Mouse (Mus musculus) MEL (cell line): ENCODE data around the gene Pgm2. TPM values are rescaled to one million over a fixed set of nuclear protein-coding genes. Genes with fewer than 3 reads are reported as not detected.

ENCODE experiments used
- DNase-seq: peaks from one replicate; pipeline ENCODE4 v3.0.0; 2011; ENCODE audit warnings: low read depth, low spot score
- H3K27ac ChIP-seq: 2 replicates; pipeline ENCODE4 v1.5.1; 2012; ENCODE audit warnings: low read depth, mild to moderate bottlenecking, control low read depth, low read length, moderate library complexity; ENCODE audit not compliant: control insufficient read depth
- H3K27me3 ChIP-seq, 2 experiments: fragments of 150-350 bp in 1 of 2; sonication (generic) in 1 of 2; 2 replicates each; pipeline ENCODE4 v1.6.1; 2012; ENCODE audit warnings: low read length in 2 of 2, mild to moderate bottlenecking in 2 of 2, improper control_type of control experiment in 1 of 2, moderate library complexity in 1 of 2; ENCODE audit not compliant: insufficient read depth in 2 of 2, control insufficient read depth in 1 of 2
- H3K36me3 ChIP-seq, 2 experiments: 2 replicates each; pipeline ENCODE4 v1.6.1; 2012 to 2014; ENCODE audit warnings: low read length in 2 of 2, improper control_type of control experiment in 1 of 2, inconsistent platforms in 1 of 2, mild to moderate bottlenecking in 1 of 2; ENCODE audit not compliant: insufficient read depth in 2 of 2, control insufficient read depth in 1 of 2
- H3K4me1 ChIP-seq, 2 experiments: fragments of 150-350 bp in 1 of 2; sonication (generic) in 1 of 2; 2 replicates each; pipeline ENCODE4 v1.6.1; 2012; ENCODE audit warnings: low read length in 2 of 2, improper control_type of control experiment in 1 of 2, mild to moderate bottlenecking in 1 of 2; ENCODE audit not compliant: insufficient read depth in 2 of 2, control insufficient read depth in 1 of 2
- H3K4me3 ChIP-seq, 2 experiments: fragments of 150-350 bp in 1 of 2; sonication (generic) in 1 of 2; 2 replicates each; pipeline ENCODE4 v1.5.1; 2012; ENCODE audit warnings: low read depth in 2 of 2, low read length in 2 of 2, mild to moderate bottlenecking in 2 of 2, moderate library complexity in 2 of 2, control low read depth in 1 of 2, improper control_type of control experiment in 1 of 2; ENCODE audit not compliant: control insufficient read depth in 1 of 2, insufficient read depth in 1 of 2
- H3K79me2 ChIP-seq: 2 replicates; pipeline ENCODE4 v1.6.1; 2012; ENCODE audit warnings: mild to moderate bottlenecking, low read length, moderate library complexity; ENCODE audit not compliant: control insufficient read depth, poor library complexity, insufficient read depth
- H3K9ac ChIP-seq: 2 replicates; pipeline ENCODE4 v1.6.1; 2012; ENCODE audit warnings: low read depth, mild to moderate bottlenecking, control low read depth, low read length, moderate library complexity; ENCODE audit not compliant: control insufficient read depth, poor library complexity, severe bottlenecking
- H3K9me3 ChIP-seq: fragments of 150-350 bp; sonication (generic); replicated peaks from 2 replicates; pipeline ENCODE4 v1.6.1; 2012; ENCODE audit warnings: mild to moderate bottlenecking, low read length, improper control_type of control experiment, moderate library complexity; ENCODE audit not compliant: insufficient read depth
- CHD1 ChIP-seq: IDR thresholded peaks from 2 replicates; pipeline ENCODE4 v1.6.1; 2012; ENCODE audit warnings: low read depth, mild to moderate bottlenecking, inconsistent platforms, low read length, improper control_type of control experiment
- CHD2 ChIP-seq: IDR thresholded peaks from 2 replicates; pipeline ENCODE4 v1.6.1; 2011; ENCODE audit warnings: low read length, improper control_type of control experiment
- CTCF ChIP-seq, 3 experiments: IDR thresholded peaks in 2 of 3; conservative IDR thresholded peaks in 1 of 3; 2 replicates each; pipeline ENCODE4 v1.5.1; 2011 to 2012; ENCODE audit warnings: low read length in 3 of 3, low read depth in 2 of 3, mild to moderate bottlenecking in 2 of 3, improper control_type of control experiment in 1 of 3, inconsistent platforms in 1 of 3, mixed read lengths in 1 of 3, moderate library complexity in 1 of 3; ENCODE audit not compliant: control insufficient read depth in 1 of 3, insufficient read depth in 1 of 3, poor library complexity in 1 of 3, severe bottlenecking in 1 of 3
- E2F4 ChIP-seq: IDR thresholded peaks from 2 replicates; pipeline ENCODE4 v1.6.1; 2011; ENCODE audit warnings: low read depth, low read length, improper control_type of control experiment, borderline replicate concordance
- EP300 ChIP-seq, 2 experiments: IDR thresholded peaks; 2 replicates each; pipeline ENCODE4 v1.6.1; 2011; ENCODE audit warnings: improper control_type of control experiment in 2 of 2, low read length in 2 of 2, low read depth in 1 of 2, mild to moderate bottlenecking in 1 of 2
- MAFK ChIP-seq: IDR thresholded peaks from 2 replicates; pipeline ENCODE4 v1.6.1; 2011; ENCODE audit warnings: low read depth, mild to moderate bottlenecking, low read length, improper control_type of control experiment, borderline replicate concordance
- MAZ ChIP-seq: IDR thresholded peaks from 2 replicates; pipeline ENCODE4 v1.6.1; 2012; ENCODE audit warnings: low read depth, mild to moderate bottlenecking, inconsistent platforms, low read length, improper control_type of control experiment
- MEF2A ChIP-seq: IDR thresholded peaks from 2 replicates; pipeline ENCODE4 v1.6.1; 2014; ENCODE audit warnings: low read depth, mild to moderate bottlenecking, inconsistent platforms, low read length, improper control_type of control experiment; ENCODE audit not compliant: poor library complexity, insufficient replicate concordance, severe bottlenecking; ENCODE audit errors: extremely low read depth
- MXI1 ChIP-seq: IDR thresholded peaks from 2 replicates; pipeline ENCODE4 v1.6.1; 2011; ENCODE audit warnings: mild to moderate bottlenecking, low read depth, low read length, improper control_type of control experiment
- MYC ChIP-seq: IDR thresholded peaks from 2 replicates; pipeline ENCODE4 v1.6.1; 2011; ENCODE audit warnings: low read depth, mild to moderate bottlenecking, low read length, improper control_type of control experiment, moderate library complexity
- NELFE ChIP-seq: IDR thresholded peaks from 2 replicates; pipeline ENCODE4 v1.6.1; 2011; ENCODE audit warnings: low read depth, low read length, improper control_type of control experiment
- NRF1 ChIP-seq: IDR thresholded peaks from 2 replicates; pipeline ENCODE4 v1.6.1; 2014; ENCODE audit warnings: low read depth, mild to moderate bottlenecking, inconsistent platforms, low read length, improper control_type of control experiment, moderate library complexity; ENCODE audit not compliant: poor library complexity, insufficient read depth, severe bottlenecking
- POLR2A ChIP-seq, 2 experiments: IDR thresholded peaks; 2 replicates each; pipeline ENCODE4 v1.6.1; 2011 to 2012; ENCODE audit warnings: low read length in 2 of 2, mild to moderate bottlenecking in 2 of 2, control low read depth in 1 of 2, improper control_type of control experiment in 1 of 2, low read depth in 1 of 2, moderate library complexity in 1 of 2; ENCODE audit not compliant: control insufficient read depth in 1 of 2, insufficient read depth in 1 of 2, poor library complexity in 1 of 2
- SIN3A ChIP-seq: IDR thresholded peaks from 2 replicates; pipeline ENCODE4 v1.6.1; 2012; ENCODE audit warnings: low read length, improper control_type of control experiment, inconsistent platforms
- SMC3 ChIP-seq: IDR thresholded peaks from 2 replicates; pipeline ENCODE4 v1.6.1; 2011; ENCODE audit warnings: low read depth, low read length, improper control_type of control experiment
- TBP ChIP-seq: IDR thresholded peaks from 2 replicates; pipeline ENCODE4 v1.8.0; 2011; ENCODE audit warnings: low read depth, low read length, improper control_type of control experiment
- TCF12 ChIP-seq: IDR thresholded peaks from 2 replicates; pipeline ENCODE4 v1.6.1; 2014; ENCODE audit warnings: low read depth, mild to moderate bottlenecking, inconsistent platforms, low read length, improper control_type of control experiment, moderate library complexity
- UBTF ChIP-seq: IDR thresholded peaks from 2 replicates; pipeline ENCODE4 v1.6.1; 2012; ENCODE audit warnings: low read depth, mild to moderate bottlenecking, inconsistent platforms, low read length, improper control_type of control experiment, moderate library complexity, borderline replicate concordance; ENCODE audit not compliant: insufficient read depth
- USF1 ChIP-seq: IDR thresholded peaks from 2 replicates; pipeline ENCODE4 v1.6.1; 2014; ENCODE audit warnings: low read depth, mild to moderate bottlenecking, inconsistent platforms, low read length, improper control_type of control experiment, moderate library complexity
- ZKSCAN1 ChIP-seq: IDR thresholded peaks from 2 replicates; pipeline ENCODE4 v1.6.1; 2012; ENCODE audit warnings: low read depth, mild to moderate bottlenecking, inconsistent platforms, low read length, improper control_type of control experiment, moderate library complexity
- ZNF384 ChIP-seq: IDR thresholded peaks from 2 replicates; pipeline ENCODE4 v1.6.1; 2012; ENCODE audit warnings: low read depth, mild to moderate bottlenecking, inconsistent platforms, low read length, improper control_type of control experiment
- polyA plus RNA-seq, 2 experiments: library from polyadenylated mRNA; stranded (reverse) in 1 of 2; unstranded in 1 of 2; fragments of >175 nt in 1 of 2; fragments of >200 nt in 1 of 2; gene quantifications; 2 replicates each; pipeline versions ENCODE4 v1.2.1 to v1.2.4; 2012; ENCODE audit warnings: low replicate concordance in 2 of 2, low read depth in 1 of 2; ENCODE audit not compliant: insufficient read length in 2 of 2, insufficient read depth in 1 of 2, missing spikeins in 1 of 2
- total RNA-seq: library from RNA; depleted of rRNA; stranded (reverse); fragments of 300-350 nt; gene quantifications from 2 replicates; pipeline ENCODE4 v1.2.3, GENCODE M21; 2012

Pgm2 gene
- total and polyA plus RNA-seq, 3 experiments, result 22.0 to 64.0 TPM; not detected in 1

DNA sequence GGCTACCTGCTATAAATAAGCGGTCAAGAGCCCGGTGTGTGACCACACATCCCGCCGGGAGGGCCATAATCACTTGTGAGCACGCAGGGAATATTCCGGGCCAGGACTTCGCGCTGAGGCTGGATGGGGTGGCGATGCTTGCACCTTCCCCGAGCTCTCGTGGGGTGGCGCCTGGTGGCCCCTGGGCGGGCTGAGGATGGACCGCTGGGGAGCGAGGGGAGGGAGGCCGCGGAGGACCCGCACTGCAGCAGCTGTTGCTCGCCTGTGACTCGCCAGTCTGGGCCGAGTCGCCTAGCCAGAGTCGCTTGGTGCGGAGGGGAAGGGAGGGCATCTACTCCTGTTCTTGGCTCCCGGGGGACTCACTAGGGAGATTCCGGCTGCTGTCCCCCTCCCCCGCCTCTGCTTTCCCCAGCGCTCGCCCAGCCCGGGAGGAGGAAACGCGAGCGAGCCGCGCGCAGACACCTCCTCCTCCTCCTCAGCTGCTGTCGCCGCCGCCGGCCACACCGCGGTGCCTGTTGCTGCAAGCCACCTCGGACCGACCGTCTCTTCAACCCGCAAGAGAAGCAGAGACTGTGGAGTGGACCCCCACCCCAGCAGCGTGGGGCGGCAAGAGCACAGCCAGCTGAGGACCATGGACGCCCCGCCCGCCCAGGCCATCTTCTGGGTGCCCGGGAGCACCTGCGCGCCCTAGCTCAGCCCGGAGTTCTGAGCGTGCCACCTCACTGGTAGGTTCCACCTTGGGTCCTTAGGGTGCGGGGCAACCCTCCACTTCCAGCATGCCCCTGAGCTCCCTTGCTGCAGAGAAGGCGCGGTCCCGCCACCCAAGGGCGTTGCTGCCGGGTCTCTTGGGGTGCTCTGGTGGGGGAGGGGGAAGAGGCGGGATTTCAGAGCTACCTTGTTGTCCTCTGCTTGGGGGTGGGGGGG is 67.3 kb downstream of the Pgm2 start:
- TF ChIP-seq SIN3A (peak; percentile 16; the same call in 1 of the 2 replicates), POLR2A (IDR thresholded peaks at IDR 0.05; ENCODE audit: control insufficient read depth in 1 of 2, insufficient read depth in 1 of 2, low read depth in 1 of 2, low read length in 2 of 2, poor library complexity in 1 of 2) (peak; percentile 36 to 37; a peak in 2 of 4 replicates), TCF12 (0 out of 2 replicates have a peak, but pooled peaks have one; percentile 10), MYC (no peak), SMC3 (no peak), CTCF (IDR thresholded peaks at IDR 0.05 in 2 of 3, conservative IDR thresholded peaks at IDR 0.05 in 1 of 3; ENCODE audit: control insufficient read depth in 1 of 3, insufficient read depth in 1 of 3, low read depth in 2 of 3, low read length in 3 of 3, poor library complexity in 1 of 3, severe bottlenecking in 1 of 3) (peak in 2 of 3 experiments; percentile 3 to 13; a peak in 1 of 6 replicates), UBTF (peak; percentile 81; the same call in 1 of the 2 replicates), USF1 (no peak), ZNF384 (no peak), MEF2A (no peak), E2F4 (no peak), MAFK (no peak), NELFE (no peak; the same call in 1 of the 2 replicates), MAZ (no peak; the same call in 1 of the 2 replicates), CHD2 (peak; percentile 47; the same call in 1 of the 2 replicates), NRF1 (no peak; the same call in 1 of the 2 replicates), MXI1 (peak; percentile 8; the same call in 1 of the 2 replicates), TBP (no peak), EP300 (IDR thresholded peaks at IDR 0.05; ENCODE audit: low read depth in 1 of 2, low read length in 2 of 2) (0 out of 4 replicates have a peak, but pooled peaks of 1 of the 2 experiments have one; percentile 5), CHD1 (no peak; the same call in 1 of the 2 replicates), ZKSCAN1 (no peak)
- Histone ChIP-seq H3K36me3 (peaks cover 0 to 26% of the 10 kb centered on the region in 2 experiments; a peak in 2 of 4 replicates), H3K9me3 (no peaks in the 10 kb centered on the region), H3K79me2 (peaks cover 16% of the 10 kb centered on the region), H3K9ac (peak overlapping the region; percentile 90), H3K27ac (peak overlapping the region; percentile 44), H3K27me3 (no peaks in the 10 kb centered on the region), H3K4me3 (peak overlapping the region; percentile 95 to 96), H3K4me1 (peaks cover 16 to 41% of the 10 kb centered on the region in 2 experiments)
- peak; percentile 78 for DNase-seq
